Mouse (Mus musculus): ENCODE measurements around the gene Pdzrn3.

Gene Pdzrn3

DNA sequence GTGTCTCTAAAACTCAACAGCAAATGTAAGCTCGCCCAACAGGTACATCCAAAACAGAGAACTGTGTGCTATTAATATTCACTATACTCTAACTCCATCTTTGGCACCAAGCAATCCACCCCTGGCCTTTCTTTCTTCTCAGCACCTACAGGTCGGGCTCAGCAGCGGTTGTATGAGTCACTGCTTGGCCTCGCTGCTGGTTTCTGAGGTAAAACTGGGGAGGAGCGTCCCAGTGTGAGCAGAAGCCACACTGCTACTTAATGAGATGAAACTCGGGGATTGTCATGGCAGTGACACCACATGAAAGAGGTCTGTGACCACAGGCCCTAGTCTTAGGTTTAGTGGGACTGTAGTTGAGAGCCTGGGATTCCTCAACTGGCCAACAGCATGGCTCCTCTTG lies 120.3 kb downstream of the Pdzrn3 start:
- CTCF ChIA-PET, result no interaction called here

DNA sequence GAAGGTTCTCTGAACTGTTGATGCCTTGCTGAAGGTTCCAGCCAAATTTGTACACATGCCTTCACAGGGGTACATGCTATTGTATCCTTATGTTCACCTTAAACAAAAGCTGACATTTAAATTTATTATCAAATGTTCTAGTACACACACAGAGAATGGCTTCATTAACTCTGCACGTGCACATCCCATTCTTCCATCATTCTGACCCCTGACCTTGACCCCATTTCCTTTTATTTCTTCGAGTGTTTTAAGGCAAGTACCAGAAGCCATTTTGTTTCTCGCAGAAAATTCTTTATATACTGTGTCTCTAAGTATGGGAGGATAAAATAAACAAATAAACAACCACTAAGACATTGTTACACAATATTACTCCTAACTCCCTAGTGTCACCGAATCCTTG lies 123.0 kb downstream of the Pdzrn3 start:
- CTCF ChIA-PET, result no interaction called here

DNA sequence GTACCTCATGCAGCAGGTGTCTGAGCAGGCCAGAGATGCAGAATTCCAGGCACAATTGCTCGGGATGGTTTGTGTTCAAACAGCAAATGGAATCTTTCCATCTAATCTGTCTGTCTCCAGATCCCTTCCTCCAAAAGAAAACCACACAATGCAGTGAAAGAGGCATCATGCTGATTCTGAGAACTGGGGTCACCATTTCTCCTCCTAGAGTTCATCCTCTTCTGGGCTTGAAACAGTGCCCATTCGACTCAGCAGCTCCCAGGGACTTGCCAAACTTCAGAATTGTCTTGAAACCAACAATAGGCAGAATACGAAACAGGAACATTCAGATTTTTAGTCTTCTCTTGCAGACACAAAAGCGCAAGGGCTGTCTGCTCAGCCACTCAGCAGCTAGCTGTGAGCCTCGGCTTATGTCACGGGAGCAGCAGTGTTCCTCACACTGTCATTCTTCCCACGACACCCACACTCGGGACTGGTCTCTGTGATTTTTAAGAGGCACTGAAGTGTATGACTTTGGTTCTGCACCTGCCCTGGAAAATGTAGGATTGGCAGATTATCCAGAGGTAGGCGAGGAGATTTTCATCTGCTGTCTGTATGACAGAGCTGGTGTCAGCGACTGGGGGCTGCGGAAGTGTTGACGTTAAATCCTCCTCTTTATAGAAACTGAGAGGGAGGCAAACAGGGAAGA lies 125.6 kb downstream of the Pdzrn3 start:
- CTCF ChIA-PET, result no interaction called here

DNA sequence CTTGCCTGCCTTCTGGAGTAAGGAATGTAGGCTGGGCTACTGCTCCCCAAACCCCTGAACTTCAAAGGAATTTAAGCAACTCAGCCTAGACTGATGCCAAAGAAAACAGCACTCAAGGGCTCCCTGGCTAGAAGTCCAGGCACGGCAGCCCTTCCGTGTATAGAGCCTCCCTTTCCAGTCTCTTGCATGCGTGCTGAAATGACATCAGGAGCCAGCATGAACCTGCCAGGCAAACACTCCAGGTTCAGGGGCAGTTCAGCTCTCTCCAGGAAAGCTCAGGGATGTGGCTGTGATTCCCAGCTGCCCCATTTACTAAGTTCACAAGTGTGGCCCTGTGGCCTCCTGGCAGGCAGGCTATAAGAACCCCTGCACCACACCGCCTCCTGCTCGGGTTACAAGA lies 126.5 kb downstream of the Pdzrn3 start:
- CTCF ChIA-PET, result no interaction called here

DNA sequence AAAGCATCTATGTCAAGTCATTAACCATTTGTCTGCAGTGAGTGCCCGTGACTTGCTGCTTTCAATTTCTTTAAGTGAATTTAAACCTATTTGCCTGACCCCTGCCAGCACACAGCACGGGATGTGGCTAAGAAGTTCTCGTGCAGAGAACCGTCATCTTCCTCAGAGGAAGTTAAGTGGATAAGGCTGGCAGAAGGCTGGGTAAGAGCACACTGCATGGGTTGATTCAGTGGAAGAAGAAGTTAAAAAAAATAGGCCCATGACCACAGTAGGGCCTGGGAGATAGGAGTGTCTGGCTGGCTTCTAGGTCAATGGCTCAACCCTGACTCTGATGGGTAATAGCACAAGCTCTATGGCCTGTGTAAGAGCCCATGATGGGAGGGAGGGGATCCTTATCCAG lies 131.6 kb downstream of the Pdzrn3 start:
- CTCF ChIA-PET, result interaction anchor here (0.6 kb wide), 1 partner anchor 23 kb away, joined by 4 read pairs; no protein-coding TSS in a partner anchor

DNA sequence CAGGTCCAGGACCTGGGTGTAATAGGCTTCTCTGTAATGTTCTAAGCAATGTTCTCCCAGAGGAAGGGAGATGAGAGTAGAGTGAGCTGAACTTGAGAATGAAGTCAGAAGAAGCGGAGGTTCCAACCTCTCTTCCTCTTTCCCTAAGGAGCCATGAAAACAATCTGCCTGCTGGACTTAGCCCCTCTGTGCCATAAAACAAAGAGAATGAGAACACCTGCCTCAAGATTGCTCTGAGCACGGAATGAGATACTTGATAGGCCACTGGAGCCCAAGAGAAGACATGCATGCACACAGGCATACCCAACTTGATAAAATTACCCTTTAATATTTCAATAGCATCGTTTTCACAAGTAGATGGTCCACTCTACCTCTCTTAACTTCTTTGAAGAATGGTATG lies 133.3 kb downstream of the Pdzrn3 start:
- CTCF ChIA-PET, result no interaction called here

DNA sequence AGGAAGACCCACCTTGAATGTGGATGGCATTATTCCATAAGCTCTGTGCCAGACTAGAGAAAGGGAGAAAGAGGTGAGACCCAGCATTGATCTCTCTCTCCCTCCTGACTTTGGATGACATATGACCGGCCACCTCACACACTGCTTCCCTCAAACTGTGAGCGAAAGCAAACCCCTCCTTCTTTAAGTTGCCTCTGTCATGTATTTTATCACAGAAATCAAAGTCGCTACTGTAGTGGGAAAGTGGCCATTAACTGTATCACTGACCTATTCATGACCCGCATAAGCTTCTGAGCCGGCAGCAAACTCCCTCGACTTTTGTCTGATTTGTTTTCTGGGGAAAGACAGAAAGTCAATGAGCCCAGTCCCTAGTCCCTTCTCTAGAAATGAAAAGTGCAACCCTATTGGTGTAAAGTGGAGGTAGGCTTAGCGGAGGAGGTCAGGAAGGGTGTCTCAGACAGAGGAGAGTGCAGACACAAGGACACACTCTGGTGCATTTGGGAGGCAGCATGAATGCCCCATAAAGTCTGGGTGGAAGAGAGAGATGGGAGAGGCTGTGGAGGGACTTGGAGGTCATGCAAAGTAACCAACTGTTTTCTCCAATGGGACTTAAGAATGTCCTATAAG lies 134.4 kb downstream of the Pdzrn3 start:
- CTCF ChIA-PET, result no interaction called here

DNA sequence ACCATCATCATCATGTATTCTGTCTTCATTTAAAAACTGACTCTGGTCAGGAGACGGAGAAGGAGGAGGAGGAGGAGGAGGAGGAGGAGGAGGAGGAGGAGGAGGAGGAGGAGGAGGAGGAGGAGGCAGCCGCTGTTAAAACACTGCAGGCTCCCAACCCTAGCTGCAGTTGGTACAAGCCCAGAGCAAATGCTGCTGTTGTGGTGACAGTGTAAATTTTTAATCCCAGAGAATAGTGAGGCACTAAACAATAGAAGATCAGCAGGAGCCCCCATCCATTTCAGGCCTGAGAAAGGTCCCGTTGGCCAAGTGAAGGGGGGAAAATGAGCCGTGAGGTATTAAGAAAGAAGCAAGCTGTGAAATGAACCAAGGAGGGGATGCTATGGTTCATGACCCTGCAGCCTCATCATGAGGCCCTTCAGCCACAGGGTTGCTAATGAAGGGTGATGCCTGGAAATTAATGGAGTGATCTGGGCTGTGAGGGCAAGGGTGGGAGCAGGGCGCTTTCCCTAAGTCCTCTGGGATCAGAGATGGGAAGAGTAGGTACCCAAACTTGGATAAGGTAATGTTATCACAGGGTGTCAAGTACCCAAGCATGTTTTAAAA lies 141.0 kb downstream of the Pdzrn3 start:
- CTCF ChIA-PET, result no interaction called here

DNA sequence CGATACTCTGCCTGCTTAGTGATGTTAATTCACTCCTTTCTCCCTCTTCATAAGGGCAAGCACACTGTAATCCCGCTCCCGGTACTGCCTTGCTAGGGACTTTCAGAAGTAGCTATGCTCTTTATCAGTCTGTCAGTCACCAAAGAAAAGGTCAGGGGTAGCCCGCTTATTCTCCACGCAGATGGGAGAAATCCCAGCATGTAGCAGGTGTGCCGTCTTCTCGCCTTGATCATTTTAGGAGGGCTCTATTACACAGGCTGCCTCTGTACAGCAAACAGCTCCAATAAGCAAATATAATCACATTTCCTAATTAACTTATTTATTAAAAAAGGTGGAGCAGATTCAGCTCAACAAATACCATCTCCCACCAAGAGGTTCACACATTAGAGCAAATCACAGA lies 141.5 kb downstream of the Pdzrn3 start:
- CTCF ChIA-PET, result no interaction called here

DNA sequence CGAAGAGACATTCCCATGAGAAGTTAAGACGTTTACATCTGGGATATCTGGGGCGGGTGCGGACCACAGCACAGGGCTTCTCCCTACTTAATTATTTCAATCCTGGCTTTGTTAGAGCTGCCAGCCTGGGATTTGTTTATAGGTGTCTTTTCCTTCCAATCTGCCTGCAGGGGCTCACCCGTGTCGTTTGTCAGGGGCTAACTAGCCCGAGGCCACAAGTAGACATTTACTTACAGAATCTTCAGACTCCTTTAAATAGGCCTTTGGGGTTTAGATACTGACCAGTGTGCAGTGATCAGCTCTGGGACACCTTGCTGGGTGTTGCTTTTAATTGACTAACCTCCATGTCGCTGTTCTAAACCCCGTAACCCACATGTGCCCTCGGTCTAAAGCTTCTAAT lies 143.3 kb downstream of the Pdzrn3 start:
- CTCF ChIA-PET, result no interaction called here

DNA sequence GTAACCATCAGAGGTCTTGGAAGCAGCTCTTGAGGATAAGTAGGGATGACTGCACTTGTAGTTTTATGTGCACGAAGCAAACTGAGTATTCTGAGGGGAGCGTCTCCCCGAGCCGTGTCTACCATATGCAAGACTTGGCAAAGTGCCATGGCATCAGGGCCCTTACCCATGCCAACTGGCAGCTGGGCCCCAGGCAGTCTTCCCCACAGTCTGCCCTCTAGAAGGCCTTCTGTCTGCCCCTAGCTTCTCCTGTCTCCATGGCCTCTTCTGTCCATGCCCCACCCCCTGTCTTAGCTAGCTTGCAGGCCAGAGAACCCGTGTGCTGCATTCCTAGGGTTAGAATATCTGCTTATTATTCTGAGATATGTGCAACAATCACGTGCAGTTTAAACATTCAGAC lies 144.0 kb downstream of the Pdzrn3 start:
- CTCF ChIA-PET, result no interaction called here

DNA sequence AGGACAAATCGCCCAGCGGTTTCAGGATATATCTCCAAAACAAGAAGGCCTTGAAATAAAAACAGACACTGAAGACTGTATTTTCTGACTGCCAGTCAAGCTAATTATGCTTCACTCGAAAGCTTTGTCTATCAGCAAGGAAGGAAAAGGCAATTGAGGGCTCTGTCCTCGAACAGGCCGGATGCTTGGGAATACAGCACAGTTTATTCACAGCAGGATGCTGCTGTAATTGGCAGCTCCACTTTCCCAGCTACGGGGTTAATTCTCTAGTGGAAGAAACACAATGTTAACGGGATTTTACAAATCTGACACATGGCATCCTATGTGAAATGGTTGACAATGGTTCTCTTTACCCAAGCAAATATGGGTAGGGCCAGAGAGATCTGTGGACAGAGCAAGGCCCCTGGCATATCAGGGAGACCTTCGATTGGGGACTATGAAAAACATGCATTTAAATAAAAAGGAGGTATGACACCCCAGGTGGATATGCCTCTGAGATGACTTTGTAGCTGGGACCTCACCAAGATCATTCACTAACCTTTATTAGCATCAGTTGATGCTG lies 150.3 kb downstream of the Pdzrn3 start:
- CTCF ChIA-PET, result no interaction called here

DNA sequence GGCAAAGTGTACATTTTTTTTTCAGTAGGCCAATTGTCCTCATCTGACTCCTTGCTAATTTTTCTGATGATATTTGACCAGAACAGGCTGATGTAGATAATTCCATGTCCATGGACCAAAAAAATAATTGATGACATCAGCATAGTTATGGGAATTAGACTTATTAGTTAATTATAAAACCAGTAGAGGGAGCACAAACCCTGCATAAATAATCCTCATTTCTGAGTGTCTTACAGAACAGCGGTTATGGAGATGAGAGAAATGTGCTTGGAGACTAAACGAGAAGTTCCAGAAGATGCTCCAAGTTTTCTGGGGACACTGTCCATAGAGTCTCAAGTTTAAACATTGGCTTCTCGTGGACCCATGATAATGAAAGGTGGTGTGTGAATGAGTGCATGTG lies 157.4 kb downstream of the Pdzrn3 start:
- CTCF ChIA-PET, result no interaction called here

DNA sequence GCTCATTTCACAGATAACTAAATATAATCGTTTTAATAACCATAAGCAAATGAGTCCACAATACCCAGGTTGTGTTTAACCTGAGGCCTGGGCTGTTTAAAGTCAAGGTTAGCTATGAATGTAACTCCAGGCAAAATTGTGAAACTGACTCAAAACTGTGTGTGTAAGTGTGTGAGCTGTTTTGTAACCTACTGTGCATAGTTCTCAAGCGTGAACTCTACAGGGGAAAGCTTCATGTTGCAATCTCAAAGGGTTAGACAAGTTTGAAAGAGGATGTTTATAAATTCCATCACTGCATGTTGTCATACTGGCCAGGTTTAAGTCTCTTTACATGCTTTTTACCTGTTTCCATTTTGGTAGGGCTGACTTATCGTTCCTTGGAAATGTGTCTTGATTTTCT lies 158.7 kb downstream of the Pdzrn3 start:
- CTCF ChIA-PET, result no interaction called here

DNA sequence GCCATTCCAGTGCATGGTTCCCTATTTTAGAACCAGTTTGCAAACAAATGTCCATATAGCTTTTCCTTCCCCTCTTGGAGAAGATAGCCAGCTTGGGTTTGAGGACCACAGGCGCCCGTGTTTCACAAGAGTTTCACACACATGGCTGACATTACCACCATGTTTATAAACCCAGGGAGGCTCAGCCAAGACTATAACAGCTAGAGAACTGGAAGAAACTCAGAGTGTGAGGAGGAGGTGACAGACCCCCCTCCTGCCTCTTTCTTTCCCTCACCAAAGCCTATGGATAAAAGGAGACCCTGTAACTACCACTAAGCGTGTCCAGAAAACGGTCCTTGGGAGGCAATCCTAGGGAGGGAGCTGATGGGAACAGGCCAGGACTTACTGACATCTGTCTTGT lies 159.5 kb downstream of the Pdzrn3 start:
- CTCF ChIA-PET, result no interaction called here

DNA sequence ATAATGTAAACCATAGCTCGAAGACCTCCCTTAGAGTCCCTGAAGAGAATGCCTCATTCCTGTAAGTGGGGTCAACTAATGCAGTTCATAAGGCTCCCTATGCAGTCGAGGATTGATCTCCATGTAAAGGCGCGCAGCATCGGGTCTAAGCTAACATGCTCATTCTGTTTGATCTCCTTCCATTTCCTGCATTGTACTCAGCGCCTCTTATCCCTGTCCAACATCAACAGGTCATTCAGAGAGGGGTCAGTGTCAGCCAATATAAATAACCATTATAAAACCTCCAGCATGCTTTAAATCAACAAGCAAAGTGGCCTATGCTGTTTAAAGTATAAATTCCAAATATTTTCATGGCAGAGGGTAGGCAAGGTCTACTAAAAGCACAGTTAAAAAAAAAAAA lies 159.9 kb downstream of the Pdzrn3 start:
- CTCF ChIA-PET, result no interaction called here

DNA sequence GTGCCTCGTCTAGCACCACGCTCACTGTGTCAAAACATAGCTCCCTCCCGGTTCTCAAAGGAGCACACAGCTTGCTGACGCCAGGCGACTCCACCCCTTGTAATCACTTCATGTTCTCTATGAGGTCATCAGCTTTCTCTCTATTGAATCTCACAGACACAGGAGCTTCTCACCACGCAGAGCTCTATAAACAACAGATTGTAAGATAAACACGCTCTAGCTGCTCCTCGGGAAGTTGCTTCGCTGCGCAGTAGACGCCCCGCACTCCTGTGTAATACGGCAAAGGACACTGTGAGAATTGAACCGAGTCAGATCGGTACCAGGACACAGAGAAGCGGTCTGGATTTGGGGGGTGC lies 162.3 kb downstream of the Pdzrn3 start:
- CTCF ChIA-PET, result no interaction called here

DNA sequence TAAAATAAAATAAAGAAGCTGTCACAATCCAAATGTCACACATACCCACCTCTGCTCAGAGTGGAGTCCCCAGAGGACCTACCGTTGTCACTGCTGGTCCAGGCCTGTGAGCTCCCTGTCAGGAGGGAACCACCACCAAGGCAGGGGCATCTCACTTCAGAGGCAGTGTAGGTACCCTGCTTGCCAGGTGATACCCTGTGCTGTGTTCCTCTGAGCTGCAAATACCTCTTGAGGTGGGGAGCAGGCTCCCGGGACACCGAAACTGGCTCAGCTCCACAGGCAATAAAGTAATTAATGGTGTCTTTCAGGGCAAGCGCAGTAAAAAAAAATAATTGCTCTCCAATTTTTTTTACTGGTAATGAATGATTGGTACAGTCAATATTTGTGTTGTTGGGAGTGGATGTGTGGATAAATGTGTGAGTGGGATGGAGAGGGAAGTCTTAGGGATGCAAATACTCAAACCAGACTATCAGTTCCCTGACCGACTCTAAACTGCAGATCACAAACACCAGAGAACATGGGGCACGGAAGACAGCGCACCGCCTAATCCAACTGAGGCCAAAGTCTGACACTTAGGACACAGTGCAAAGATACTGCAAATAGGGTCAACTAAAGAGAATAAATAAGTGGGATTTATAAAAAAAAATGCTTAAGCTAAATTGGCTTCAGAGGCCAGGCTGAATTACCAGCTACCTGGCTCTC lies 162.8 kb downstream of the Pdzrn3 start:
- CTCF ChIA-PET, result no interaction called here

DNA sequence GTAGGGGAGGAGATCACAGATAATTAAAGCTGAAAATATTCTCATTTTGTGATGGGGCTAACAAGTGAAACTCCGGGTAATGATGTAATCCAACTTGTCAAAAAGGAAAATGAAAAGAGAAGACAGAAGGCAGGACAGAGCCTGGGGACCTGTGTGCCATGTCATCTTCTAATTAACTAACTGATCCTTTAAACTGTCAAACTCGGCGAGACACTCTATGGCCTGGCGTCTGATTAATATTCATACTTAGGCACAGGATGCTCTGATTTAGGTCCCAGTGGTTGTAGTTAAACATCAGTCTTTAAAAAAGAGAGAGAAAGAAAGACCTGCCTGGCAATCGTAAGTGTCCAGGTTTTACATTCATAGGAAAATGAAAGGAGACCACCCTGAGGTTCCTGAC lies 164.6 kb downstream of the Pdzrn3 start:
- CTCF ChIA-PET, result no interaction called here

DNA sequence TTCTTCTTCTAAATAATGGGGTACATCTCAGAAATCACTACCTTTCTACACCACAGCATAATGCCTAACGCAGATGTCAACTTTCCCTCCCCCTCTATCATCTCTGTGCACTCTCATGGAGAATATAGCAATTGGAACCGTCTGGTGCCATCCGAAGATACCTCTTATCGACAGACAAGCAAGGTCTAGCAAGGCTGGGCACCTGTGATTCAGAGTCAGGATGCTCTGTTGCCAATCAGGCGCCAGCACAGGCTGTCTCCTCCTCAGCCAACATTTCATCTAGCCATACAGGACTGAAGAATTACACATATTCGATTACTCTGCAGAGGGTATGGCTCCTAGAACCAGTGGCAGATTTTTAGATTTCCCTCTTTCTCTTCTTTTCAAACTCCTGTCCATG lies 165.6 kb downstream of the Pdzrn3 start:
- CTCF ChIA-PET, result no interaction called here

DNA sequence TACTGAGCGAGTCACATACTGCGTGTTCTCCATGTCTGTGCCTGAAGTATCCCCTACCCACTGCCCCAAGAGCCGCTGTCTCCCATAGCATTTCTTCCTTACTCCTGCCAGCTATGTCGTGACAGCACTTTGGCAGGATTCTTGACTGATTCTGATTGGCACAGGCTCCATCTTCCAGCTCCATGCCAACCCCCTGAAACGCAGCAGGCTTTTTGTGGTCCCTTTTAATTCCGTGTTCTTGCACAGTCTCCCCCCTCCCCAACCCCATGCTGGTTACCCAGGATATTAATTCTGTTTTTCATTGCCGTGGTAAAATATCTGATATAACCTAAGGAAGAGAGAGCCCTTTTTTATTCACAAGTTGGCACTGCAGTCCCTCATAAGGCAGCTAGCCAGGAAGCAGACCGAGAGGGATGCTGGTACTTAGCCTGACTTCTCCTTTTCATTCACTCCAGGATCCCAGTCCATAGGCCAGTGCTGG lies 166.3 kb downstream of the Pdzrn3 start:
- CTCF ChIA-PET, result no interaction called here

DNA sequence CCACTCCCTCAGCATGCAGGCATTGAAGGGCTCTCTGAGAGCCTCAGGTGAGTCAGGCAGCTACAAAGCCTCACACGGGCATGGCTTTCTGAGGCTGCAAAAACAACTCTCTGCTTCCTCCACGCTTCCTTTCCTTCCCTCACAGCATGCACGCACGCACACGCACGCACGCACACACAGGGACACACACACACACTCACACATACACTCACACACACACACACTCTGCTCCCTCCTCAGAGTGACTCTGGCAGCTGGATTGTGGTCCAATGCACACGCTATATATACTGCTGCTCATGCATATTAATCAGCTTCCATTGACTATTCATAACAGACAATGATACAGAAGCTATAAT lies 178.8 kb downstream of the Pdzrn3 start:
- CTCF ChIA-PET, result no interaction called here
